Mouse (Mus musculus) adipose tissue, adult 10 weeks (tissue): ENCODE data around the gene Car14. TPM values are rescaled to one million over a fixed set of nuclear protein-coding genes. Genes with fewer than 3 reads are reported as not detected.

Experiments used
- polyA plus RNA-seq: library from polyadenylated mRNA; stranded (reverse); fragments of 350-450 nt; fragmentation: Illumina TruSeq; extraction: RNeasy Lipid Tissue Mini Kit (QIAGEN cat#74804); gene quantifications from one replicate; pipeline ENCODE4 v1.2.3, GENCODE M21; 2014; ENCODE audit warnings: low read depth, low replicate concordance

The Car14 gene
- polyA plus RNA-seq: 9.0 TPM

DNA sequence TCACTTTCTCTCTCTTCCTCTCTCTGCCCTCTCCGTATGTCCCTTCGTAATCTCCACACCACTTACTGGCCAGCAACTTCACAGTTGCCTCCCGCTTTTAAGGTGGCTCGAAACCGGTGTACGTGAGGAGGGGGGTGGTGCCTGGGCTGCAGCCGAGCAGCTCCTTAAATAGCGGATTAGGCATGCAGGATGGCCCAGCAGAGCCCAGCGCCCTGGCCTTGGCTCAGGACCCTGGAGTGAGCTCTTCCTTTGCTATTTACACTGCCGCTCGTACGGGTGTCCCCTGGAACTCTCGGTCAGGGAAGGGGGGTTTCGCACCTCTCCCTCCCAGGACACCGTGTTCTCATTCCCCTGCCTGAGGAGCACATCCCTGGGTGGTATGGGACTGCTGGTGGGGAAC lies at the start of gene Car14:
Car14 (minus strand) TSS at position 124 of the 400 bp plus-strand sequence.

DNA sequence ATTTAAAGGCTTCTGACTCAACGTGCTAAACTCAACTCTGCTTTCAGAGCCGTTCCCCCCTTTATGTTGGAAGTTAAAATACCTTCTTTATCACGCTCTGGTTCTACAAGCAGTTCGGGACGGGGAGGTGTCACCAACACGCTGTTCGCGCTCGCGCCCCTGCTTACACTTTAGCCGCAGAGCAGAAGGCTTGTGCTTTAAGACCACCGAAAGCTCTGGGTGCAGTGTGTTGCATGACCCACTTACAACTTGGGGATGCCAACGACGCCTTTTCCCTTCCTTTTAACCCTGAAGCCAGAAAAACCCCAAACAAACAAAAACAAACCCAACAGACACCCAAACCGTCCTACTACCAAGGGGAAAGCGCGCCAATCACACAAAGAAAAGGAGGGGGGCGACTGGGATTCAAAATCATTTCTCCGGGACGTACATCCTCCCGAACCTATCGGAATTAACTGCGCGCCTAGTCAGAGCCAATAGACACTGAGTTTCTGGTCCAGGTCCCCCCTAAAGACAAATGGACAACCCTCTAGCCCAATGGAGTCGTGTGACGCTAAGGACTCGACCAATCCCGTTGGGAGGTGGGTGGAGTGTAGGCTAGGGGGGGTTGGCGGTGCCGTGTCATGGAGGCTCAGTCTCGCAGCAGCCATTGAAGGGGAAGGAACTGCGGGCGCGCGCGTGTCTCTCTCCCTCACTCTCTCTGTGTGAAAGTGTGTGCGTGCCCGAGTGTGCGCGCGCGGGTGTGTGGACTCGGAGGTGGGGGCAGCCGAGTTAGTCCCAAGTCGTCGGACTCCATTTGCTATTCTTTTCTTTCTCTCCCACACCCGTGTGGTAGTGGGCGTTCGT lies 24.4 kb upstream of the Car14 start, which contains the start of gene Anp32e:
Anp32e (plus strand) TSS at position 589 of the 846 bp plus-strand sequence.

DNA sequence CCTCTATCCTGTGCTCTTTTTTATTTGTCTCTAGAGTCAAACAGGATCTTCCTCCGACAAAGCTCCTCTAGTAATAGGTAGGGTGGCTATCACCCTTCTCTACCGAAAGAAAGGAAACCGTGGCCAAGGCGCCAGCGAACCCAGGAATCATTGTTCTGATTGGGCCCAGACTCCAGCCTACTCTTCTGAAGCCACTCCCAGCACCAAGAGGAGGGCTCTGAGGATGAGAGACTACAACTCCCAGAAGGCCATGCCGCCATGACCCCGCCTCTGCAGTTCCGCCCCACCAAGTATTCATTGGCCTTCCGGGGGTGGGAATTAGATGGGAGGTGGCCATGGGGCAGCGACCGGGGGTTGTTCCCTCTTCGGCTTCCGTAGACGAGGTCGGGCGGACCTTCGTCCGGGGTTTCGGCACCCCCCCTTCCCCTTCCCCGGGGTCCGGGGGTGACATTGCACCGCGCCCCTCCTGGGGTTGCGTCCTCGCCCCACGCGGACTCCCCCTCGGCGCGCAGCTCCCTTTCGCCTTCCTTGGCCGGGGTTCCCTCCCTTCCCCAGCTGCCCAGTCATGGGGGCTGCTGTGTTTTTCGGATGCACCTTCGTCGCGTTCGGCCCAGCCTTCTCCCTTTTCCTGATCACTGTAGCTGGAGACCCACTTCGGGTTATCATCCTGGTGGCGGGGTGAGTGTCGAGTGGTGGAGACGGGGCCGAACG lies 10.7 kb downstream of the Car14 start, which contains the start of gene Aph1a:
Aph1a (plus strand) TSS at position 364 of the 711 bp plus-strand sequence.

DNA sequence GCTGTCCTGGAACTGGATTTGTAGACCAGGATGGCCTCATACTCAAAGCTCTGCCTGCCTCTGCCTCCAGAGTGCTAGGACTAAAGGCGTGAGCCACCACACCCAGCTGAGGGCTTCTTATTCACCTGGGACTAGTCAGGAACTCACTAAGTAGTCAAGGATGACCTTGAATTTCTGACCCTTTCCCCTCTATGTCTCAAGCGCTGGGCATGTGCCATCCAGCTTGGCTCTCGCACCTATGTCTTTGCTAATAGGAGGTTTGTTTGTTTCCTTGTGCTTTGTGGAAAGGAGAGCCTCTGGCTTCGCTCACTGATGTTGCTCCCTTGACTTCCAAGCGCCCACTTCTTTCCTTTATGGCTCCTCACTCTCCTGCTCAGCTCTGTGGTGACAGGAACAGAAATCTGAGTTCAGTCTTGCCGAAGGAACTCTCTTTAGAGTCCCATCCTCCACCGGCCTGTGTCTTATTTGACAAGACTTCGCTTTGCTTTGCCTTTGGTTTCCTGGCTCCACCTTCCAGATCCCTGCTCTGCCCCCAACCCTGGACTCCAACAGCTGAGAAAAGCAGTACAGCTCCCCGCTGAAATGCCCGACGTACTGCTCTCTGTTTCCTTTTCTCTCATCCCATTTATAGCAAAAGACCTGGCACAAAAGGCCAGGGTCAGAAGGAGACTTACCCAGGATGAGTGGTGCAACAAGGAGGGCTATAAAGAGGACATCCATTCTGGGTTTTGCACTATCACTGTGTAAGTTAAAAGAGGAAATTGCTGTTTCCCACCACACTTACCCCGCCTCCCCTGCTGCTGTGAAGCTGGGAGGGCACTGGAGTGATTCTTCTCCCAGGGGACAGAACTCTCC lies 13.1 kb downstream of the Car14 start, which contains the start of gene BC028528:
BC028528 (minus strand) TSS at position 795 of the 855 bp plus-strand sequence.

GRCm38 (mm10) chr3:95881979-95882815 lies 22.3 kb downstream of the Car14 start, which contains the start of gene Ciart:
Gene Ciart (minus strand): TSS chr3:95882251.

DNA sequence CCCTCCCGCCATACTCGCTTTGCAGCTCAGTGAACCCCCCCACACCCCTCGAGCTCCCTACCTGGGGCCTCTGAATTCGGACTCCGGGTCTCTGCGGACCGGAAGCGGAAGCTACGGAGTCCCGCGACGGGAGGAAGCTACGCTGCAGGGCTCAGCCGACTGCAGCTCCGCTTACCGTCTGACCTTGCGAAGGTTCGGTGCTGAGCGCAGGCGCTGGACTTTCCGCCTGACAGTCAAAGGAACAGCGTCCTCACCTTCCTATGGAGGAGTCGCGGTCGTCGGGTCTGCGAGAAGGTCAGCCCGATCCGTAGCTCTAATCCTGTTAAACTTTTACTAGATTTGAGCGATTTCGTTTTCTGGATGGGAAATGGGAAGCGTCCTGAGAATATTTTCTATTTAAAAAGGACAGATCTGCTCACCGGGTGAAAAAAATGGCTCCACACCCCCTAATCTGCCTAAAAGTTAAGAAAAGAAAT lies 33.1 kb downstream of the Car14 start, which contains the start of gene Mrps21:
Mrps21 (minus strand) TSS at position 128 of the 476 bp plus-strand sequence.

DNA sequence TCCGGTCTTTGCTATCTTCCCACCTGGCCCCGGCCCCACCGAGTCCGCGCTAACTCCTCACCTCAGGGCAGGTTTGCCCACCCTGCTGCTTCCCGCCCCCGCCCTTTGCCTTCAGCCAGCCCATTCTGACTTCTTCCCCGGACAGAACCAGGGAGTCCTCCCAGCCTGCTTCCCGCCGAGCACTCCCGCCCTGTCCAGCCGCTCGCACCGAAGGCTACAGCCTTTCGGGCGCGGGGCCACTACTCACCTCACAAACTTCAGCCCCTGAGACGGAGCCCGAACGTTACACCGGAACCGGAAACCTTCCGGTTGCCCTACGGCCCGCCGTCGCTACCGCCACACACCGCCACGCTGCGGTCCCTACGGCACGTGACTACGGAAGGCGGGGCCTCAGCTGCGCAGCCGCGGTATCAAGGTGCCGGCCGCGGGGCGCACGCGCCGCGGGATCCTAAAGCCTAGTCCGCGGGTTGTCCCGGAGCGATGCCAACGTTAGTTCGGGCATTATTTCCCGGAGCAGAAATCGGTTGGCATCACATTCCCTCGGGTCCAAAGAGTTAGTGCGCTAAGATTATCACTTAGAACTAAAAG lies 48.9 kb downstream of the Car14 start, which contains the start of gene Prpf3:
Prpf3 (minus strand) TSS at position 384 of the 588 bp plus-strand sequence.

Other genes with a start within 250 kb of the Car14 start
- 80.7 TPM for gene Mcl1, start 245.9 kb downstream of the Car14 start, polyA plus RNA-seq
- gene Adamtsl4, start 216.8 kb downstream of the Car14 start, polyA plus RNA-seq: 16.6 TPM
- 174 TPM for gene Ecm1, start 165.1 kb downstream of the Car14 start, polyA plus RNA-seq
- gene Tars2, start 144.5 kb downstream of the Car14 start, polyA plus RNA-seq: 24.0 TPM
- gene Rprd2, start 85.8 kb downstream of the Car14 start, polyA plus RNA-seq: 14.7 TPM
- gene Prpf3, start 48.8 kb downstream of the Car14 start, polyA plus RNA-seq: 21.5 TPM
- 187 TPM for gene Mrps21, start 33.2 kb downstream of the Car14 start, polyA plus RNA-seq
- gene Ciart, start 22.4 kb downstream of the Car14 start, polyA plus RNA-seq: 6.3 TPM
- 15.0 TPM for gene BC028528, start 12.7 kb downstream of the Car14 start, polyA plus RNA-seq
- gene Aph1a, start 10.7 kb downstream of the Car14 start, polyA plus RNA-seq: 90.6 TPM
- 50.3 TPM for gene Anp32e, start 24.6 kb upstream of the Car14 start, polyA plus RNA-seq
- gene Plekho1, start 91.3 kb upstream of the Car14 start, polyA plus RNA-seq: 31.8 TPM
- gene Vps45, start 153.8 kb upstream of the Car14 start, polyA plus RNA-seq: 22.3 TPM
- 16.0 TPM for gene Otud7b, start 199.8 kb upstream of the Car14 start, polyA plus RNA-seq